Mouse (Mus musculus) liver, postnatal 0 days (tissue): ENCODE results near the gene Gpatch8. TPM values are rescaled to one million over a fixed set of nuclear protein-coding genes. Genes with fewer than 3 reads are reported as not detected.

Experiments
- ATAC-seq: fragments of 200-750 bp; cut with Nextera tagmentation; 2 replicates; pipeline ENCODE4 v1.8.0; 2017; ENCODE audit warnings: mild to moderate bottlenecking, moderate library complexity
- DNase-seq: peaks from one replicate; pipeline ENCODE4 v3.0.0-alpha.2; 2016
- H3K27ac ChIP-seq: fragments of 300-500 bp; sonication (generic); 2 replicates; pipeline ENCODE4 v1.5.1; 2014; ENCODE audit warnings: antibody characterized with exemption, moderate library complexity, mild to moderate bottlenecking, low read depth
- H3K27me3 ChIP-seq: fragments of 300-500 bp; sonication (generic); 2 replicates; pipeline ENCODE4 v1.6.1; 2014; ENCODE audit warnings: low read length, control low read depth, mixed read lengths; ENCODE audit not compliant: insufficient read depth
- H3K36me3 ChIP-seq: fragments of 300-500 bp; sonication (generic); replicated peaks from 2 replicates; pipeline ENCODE4 v1.6.1; 2014; ENCODE audit warnings: mild to moderate bottlenecking, control low read depth, low read length, moderate library complexity, mixed read lengths; ENCODE audit not compliant: insufficient read depth
- H3K4me1 ChIP-seq: fragments of 300-500 bp; sonication (generic); 2 replicates; pipeline ENCODE4 v1.6.1; 2014; ENCODE audit warnings: antibody characterized with exemption, mild to moderate bottlenecking, control low read depth; ENCODE audit not compliant: insufficient read depth
- H3K4me2 ChIP-seq: fragments of 300-500 bp; sonication (generic); 2 replicates; pipeline ENCODE4 v1.6.1; 2014; ENCODE audit warnings: low read depth, mild to moderate bottlenecking, low read length, moderate library complexity, mixed read lengths
- H3K4me3 ChIP-seq: fragments of 300-500 bp; sonication (generic); 2 replicates; pipeline ENCODE4 v1.5.1; 2014; ENCODE audit warnings: low read depth, low read length
- H3K9ac ChIP-seq: fragments of 300-500 bp; sonication (generic); replicated peaks from 2 replicates; pipeline ENCODE4 v1.6.1; 2014; ENCODE audit warnings: mild to moderate bottlenecking, moderate library complexity
- H3K9me3 ChIP-seq: fragments of 300-500 bp; sonication (generic); 2 replicates; pipeline ENCODE4 v1.6.1; 2016; ENCODE audit warnings: mild to moderate bottlenecking, control low read depth, low read length, mixed read lengths
- CTCF ChIP-seq: sonication (generic); IDR thresholded peaks from 2 replicates; pipeline ENCODE4 v1.5.1; 2016; ENCODE audit warnings: antibody characterized with exemption, low read depth
- EP300 ChIP-seq: IDR thresholded peaks from 2 replicates; pipeline ENCODE4 v1.6.1; 2016; ENCODE audit warnings: antibody characterized with exemption, low read depth, mild to moderate bottlenecking
- WGBS: fragments of 180-500 bp; shearing (Covaris S2); extraction: QIAGEN DNeasy Blood & Tissue Kit; methylation state at CpG from one replicate; pipeline ENCODE4 v1.1.7; 2014; ENCODE audit not compliant: insufficient replicate concordance; 5-methylcytosine and 5-hydroxymethylcytosine counted together
- polyA plus RNA-seq: library from polyadenylated mRNA; unstranded; fragments of >200 nt; fragmentation: Nextera tagmentation; extraction: Ambion mirVana; gene quantifications from 2 replicates; pipeline ENCODE4 v1.2.1, GENCODE M21; 2015

The Gpatch8 gene
- polyA plus RNA-seq, 1 experiment from 2014 or later: 12.2 TPM

GRCm38 (mm10) chr11:102445891-102446361 is 110.3 kb downstream of the Gpatch8 start:
- Histone ChIP-seq H3K27me3 (peaks cover 66% of the 10 kb centered on the region), H3K4me1 (0 out of 2 replicates have a peak, but pooled peaks cover 3% of the 10 kb centered on the region), H3K9me3 (no peaks in the 10 kb centered on the region), H3K4me3 (no peak overlapping the region), H3K4me2 (no peak overlapping the region), H3K27ac (no peak overlapping the region), H3K36me3 (no peaks in the 10 kb centered on the region), H3K9ac (no peak overlapping the region)
- no peak for TF ChIP-seq EP300
- no peak for TF ChIP-seq CTCF
- 38% methylated on average over 7 of the region's 7 CpGs for WGBS
- DNase-seq: no peak
- no peak for ATAC-seq

DNA sequence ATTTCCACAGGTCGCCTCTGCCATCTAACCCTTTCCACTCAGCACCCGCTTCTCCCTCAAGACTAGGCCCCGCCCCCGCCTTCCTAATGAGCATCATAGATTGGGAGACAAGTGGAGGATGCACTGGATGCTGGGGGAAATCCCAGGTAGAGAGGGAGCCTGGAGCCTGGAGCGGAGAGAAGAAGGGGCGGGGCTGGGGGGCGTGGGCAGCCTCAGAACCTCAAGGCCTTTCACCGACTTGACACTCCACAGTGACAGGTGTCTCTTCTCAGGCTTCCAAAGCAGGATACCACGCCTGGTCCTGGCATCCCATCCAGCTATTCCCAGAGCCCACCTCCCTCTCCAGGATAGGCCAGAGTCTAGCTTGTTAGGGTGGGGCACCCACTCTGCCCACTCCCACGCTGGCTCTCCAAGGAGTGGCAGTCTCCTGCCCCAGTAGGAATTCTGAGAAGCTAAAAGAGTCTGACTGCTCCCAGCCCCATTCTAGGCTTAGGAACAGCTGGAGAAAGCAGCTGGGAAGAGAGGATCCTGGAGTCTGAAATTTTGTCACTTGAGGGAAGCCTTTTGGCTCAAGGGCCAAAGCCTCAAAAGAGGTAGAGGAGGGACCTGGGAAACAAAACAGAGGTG is 110.8 kb downstream of the Gpatch8 start:
- 58% methylated on average over 10 of the region's 10 CpGs for WGBS
- H3K4me3 ChIP-seq: no peak overlapping the region
- no peak overlapping the region for H3K27ac ChIP-seq
- H3K4me2 ChIP-seq: no peak overlapping the region
- no peaks in the 10 kb centered on the region for H3K36me3 ChIP-seq
- peaks cover 62% of the 10 kb centered on the region for H3K27me3 ChIP-seq
- no peak for ATAC-seq
- DNase-seq: no peak
- H3K4me1 ChIP-seq: 0 out of 2 replicates have a peak, but pooled peaks cover 3% of the 10 kb centered on the region
- no peak overlapping the region for H3K9ac ChIP-seq
- TF ChIP-seq CTCF: no peak
- TF ChIP-seq EP300: no peak
- H3K9me3 ChIP-seq: no peaks in the 10 kb centered on the region

DNA sequence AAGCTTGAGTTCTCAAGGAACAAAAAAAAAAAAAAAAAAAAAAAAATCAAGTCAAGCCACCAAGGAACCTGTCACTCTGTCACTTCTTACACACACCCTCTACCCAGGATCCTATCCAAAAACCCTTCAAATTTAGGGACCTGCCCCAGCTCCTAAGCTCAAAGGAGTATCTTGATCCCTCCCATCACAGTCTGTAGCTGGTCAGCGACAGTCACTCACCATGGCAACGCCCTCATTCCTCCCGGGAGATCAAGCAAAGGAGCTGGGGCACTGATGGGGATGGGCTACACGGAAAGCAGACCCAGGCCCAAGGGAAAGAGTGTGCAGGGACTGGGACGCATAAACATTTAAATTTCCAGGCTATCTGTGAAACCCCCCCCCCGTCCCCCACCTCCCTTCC is 111.4 kb downstream of the Gpatch8 start:
- H3K36me3 ChIP-seq: no peaks in the 10 kb centered on the region
- H3K9me3 ChIP-seq: no peaks in the 10 kb centered on the region
- no peak overlapping the region for H3K9ac ChIP-seq
- DNase-seq (no peak), ATAC-seq (no peak)
- no peak overlapping the region for H3K27ac ChIP-seq
- 0 out of 2 replicates have a peak, but pooled peaks cover 3% of the 10 kb centered on the region for H3K4me1 ChIP-seq
- H3K27me3 ChIP-seq: peaks cover 59% of the 10 kb centered on the region
- TF ChIP-seq CTCF (no peak), EP300 (no peak)
- H3K4me2 ChIP-seq: no peak overlapping the region
- 46% methylated on average over 6 of the region's 6 CpGs for WGBS
- no peak overlapping the region for H3K4me3 ChIP-seq

GRCm38 (mm10) chr11:102444321-102444720 is 111.9 kb downstream of the Gpatch8 start:
- no peak overlapping the region for H3K9ac ChIP-seq
- ATAC-seq: no peak

GRCm38 (mm10) chr11:102443740-102444139 is 112.5 kb downstream of the Gpatch8 start:
- H3K9me3 ChIP-seq: no peaks in the 10 kb centered on the region
- DNase-seq (no peak), ATAC-seq (no peak)
- H3K27me3 ChIP-seq: peaks cover 54% of the 10 kb centered on the region
- WGBS: 70% methylated on average over 12 of the region's 12 CpGs
- H3K9ac ChIP-seq: no peak overlapping the region
- H3K4me3 ChIP-seq: no peak overlapping the region
- H3K27ac ChIP-seq: no peak overlapping the region
- H3K4me1 ChIP-seq: 0 out of 2 replicates have a peak, but pooled peaks cover 3% of the 10 kb centered on the region
- H3K4me2 ChIP-seq: no peak overlapping the region
- TF ChIP-seq EP300: no peak
- TF ChIP-seq CTCF: no peak
- H3K36me3 ChIP-seq: no peaks in the 10 kb centered on the region

More at GRCm38 (mm10) chr11:102444321-102444720, 111.9 kb downstream of the Gpatch8 start:
- H3K4me2 ChIP-seq: no peak overlapping the region
- H3K9me3 ChIP-seq: no peaks in the 10 kb centered on the region
- no peak for TF ChIP-seq CTCF
- no peak for TF ChIP-seq EP300
- H3K36me3 ChIP-seq: no peaks in the 10 kb centered on the region
- DNase-seq: no peak
- no peak overlapping the region for H3K27ac ChIP-seq
- 72% methylated on average over 3 of the region's 3 CpGs for WGBS
- H3K4me3 ChIP-seq: no peak overlapping the region
- 0 out of 2 replicates have a peak, but pooled peaks cover 3% of the 10 kb centered on the region for H3K4me1 ChIP-seq
- peaks cover 57% of the 10 kb centered on the region for H3K27me3 ChIP-seq

DNA sequence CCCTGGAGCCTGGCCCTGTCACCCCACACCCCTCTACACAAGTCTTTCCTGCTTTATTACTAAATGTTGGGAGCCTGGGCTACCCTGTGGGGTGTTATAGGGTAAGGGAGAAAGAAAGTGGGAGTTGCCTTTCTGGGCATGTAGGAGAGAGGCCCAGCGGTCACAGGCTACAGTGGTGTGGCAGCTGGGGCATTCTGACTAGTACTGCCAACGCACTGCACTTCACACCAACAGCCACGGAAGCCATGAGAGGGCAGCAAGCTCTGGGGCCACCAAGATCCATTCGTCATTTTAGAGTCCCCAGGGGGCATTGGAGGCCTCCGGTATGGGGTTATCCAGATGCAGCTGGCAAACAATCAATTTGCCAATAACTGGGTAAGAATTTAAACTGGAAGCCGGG is 114.1 kb downstream of the Gpatch8 start:
- H3K27me3 ChIP-seq: peaks cover 51% of the 10 kb centered on the region
- H3K4me3 ChIP-seq: no peak overlapping the region
- TF ChIP-seq EP300: no peak
- TF ChIP-seq CTCF: no peak
- H3K4me1 ChIP-seq: peaks cover 11% of the 10 kb centered on the region
- no peak overlapping the region for H3K27ac ChIP-seq
- H3K9ac ChIP-seq: no peak overlapping the region
- 83% methylated on average over 6 of the region's 6 CpGs for WGBS
- no peak for ATAC-seq
- H3K9me3 ChIP-seq: no peaks in the 10 kb centered on the region
- H3K36me3 ChIP-seq: no peaks in the 10 kb centered on the region
- H3K4me2 ChIP-seq: no peak overlapping the region
- DNase-seq: no peak
